Mouse (Mus musculus): ENCODE results near the gene Rad51b. TPM values are rescaled to one million over a fixed set of nuclear protein-coding genes. Genes with fewer than 3 reads are reported as not detected.
A peak's percentile ranks its signal among the peaks of the same experiment; 100 is the strongest.

The Rad51b gene
- polyA plus RNA-seq, 1 experiment from 2014 or later = 4.4 TPM

DNA sequence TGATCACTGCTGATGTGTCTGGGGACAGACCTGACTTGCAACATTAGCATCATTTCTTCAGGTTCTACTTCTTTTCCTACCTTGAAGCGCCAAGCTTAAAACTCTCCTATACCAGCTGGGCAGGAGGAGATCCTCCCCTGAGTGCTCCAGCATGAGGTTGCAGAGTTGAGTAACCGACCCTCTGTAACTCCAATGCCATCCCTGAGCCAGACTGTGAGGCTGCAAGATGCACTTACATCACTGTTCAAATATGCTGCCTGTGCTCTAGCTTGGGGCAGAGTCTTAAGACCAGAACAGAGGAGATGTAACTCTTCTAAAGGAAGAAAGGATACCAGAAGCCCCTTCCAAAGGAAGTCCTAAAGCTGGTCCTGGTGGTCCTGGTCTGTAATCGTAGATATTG, 230.1 kb downstream of the Rad51b start:
- Histone ChIP-seq H3K27ac (ENCODE audit: low read length) (no peak overlapping the region), H3K9ac (ENCODE audit: low read depth, low read length) (no peak overlapping the region), H3K36me3 (ENCODE audit: control insufficient read depth, insufficient read depth) (no peaks in the 10 kb centered on the region), H3K4me1 (ENCODE audit: control insufficient read depth, low read depth, low read length) (no peaks in the 10 kb centered on the region; the same call in 1 of the 2 replicates), H3K4me2 (ENCODE audit: low read depth, low read length) (no peak overlapping the region), H3K9me3 (replicated peaks; ENCODE audit: control insufficient read depth, low read length) (no peaks in the 10 kb centered on the region), H3K27me3 (ENCODE audit: control insufficient read depth, insufficient read depth, low read depth, low read length) (no peaks in the 10 kb centered on the region), H3K4me3 (ENCODE audit: low read depth, low read length) (no peak overlapping the region)
- 61% methylated on average over 3 of the region's 3 CpGs for WGBS (ENCODE audit: insufficient replicate concordance)
- ATAC-seq (ENCODE audit: low read depth) = no peak

- no peaks in the 10 kb centered on the region for H3K27me3 ChIP-seq (ENCODE audit: control insufficient read depth, insufficient read depth, low read depth, low read length)
- no peak overlapping the region for H3K27ac ChIP-seq (ENCODE audit: low read length)
- H3K4me2 ChIP-seq (ENCODE audit: low read depth, low read length) = no peak overlapping the region
- no peaks in the 10 kb centered on the region for H3K9me3 ChIP-seq (replicated peaks; ENCODE audit: control insufficient read depth, low read length)
- H3K9ac ChIP-seq (ENCODE audit: low read depth, low read length) = no peak overlapping the region
- WGBS (ENCODE audit: insufficient replicate concordance) = 68% methylated on average over 10 of the region's 10 CpGs
- no peak overlapping the region for H3K4me3 ChIP-seq (ENCODE audit: low read depth, low read length)
- H3K4me1 ChIP-seq (ENCODE audit: control insufficient read depth, low read depth, low read length) = no peaks in the 10 kb centered on the region; the same call in 1 of the 2 replicates
- no peaks in the 10 kb centered on the region for H3K36me3 ChIP-seq (ENCODE audit: control insufficient read depth, insufficient read depth)
- ATAC-seq (ENCODE audit: low read depth) = no peak
These were observed 233.3 kb downstream of the Rad51b start for GRCm38 (mm10) chr12:79530275-79530902.

GRCm38 (mm10) chr12:79531809-79532798, 235.0 kb downstream of the Rad51b start:
- Histone ChIP-seq H3K9me3 (replicated peaks; ENCODE audit: control insufficient read depth, low read length) (no peaks in the 10 kb centered on the region), H3K4me3 (ENCODE audit: low read depth, low read length) (no peak overlapping the region), H3K4me2 (ENCODE audit: low read depth, low read length) (no peak overlapping the region), H3K4me1 (ENCODE audit: control insufficient read depth, low read depth, low read length) (no peaks in the 10 kb centered on the region; the same call in 1 of the 2 replicates), H3K27me3 (ENCODE audit: control insufficient read depth, insufficient read depth, low read depth, low read length) (no peaks in the 10 kb centered on the region), H3K9ac (ENCODE audit: low read depth, low read length) (no peak overlapping the region), H3K27ac (ENCODE audit: low read length) (peak overlapping the region; percentile 79), H3K36me3 (ENCODE audit: control insufficient read depth, insufficient read depth) (no peaks in the 10 kb centered on the region)
- peak; percentile 82 for ATAC-seq (ENCODE audit: low read depth)
- 58% methylated on average over 5 of the region's 5 CpGs for WGBS (ENCODE audit: insufficient replicate concordance)

GRCm38 (mm10) chr12:79534778-79535177, 237.7 kb downstream of the Rad51b start:
- 70% methylated on average over 1 of the region's 1 CpGs for WGBS (ENCODE audit: insufficient replicate concordance)

GRCm38 (mm10) chr12:79535532-79536437, 238.7 kb downstream of the Rad51b start:
- H3K9ac ChIP-seq (ENCODE audit: low read depth, low read length) = no peak overlapping the region
- no peak for ATAC-seq (ENCODE audit: low read depth)
- WGBS (ENCODE audit: insufficient replicate concordance) = 72% methylated on average over 9 of the region's 9 CpGs
- H3K9me3 ChIP-seq (replicated peaks; ENCODE audit: control insufficient read depth, low read length) = no peaks in the 10 kb centered on the region
- no peak overlapping the region for H3K4me2 ChIP-seq (ENCODE audit: low read depth, low read length)
- no peaks in the 10 kb centered on the region for H3K36me3 ChIP-seq (ENCODE audit: control insufficient read depth, insufficient read depth)
- no peak overlapping the region for H3K27ac ChIP-seq (ENCODE audit: low read length)
- H3K4me3 ChIP-seq (ENCODE audit: low read depth, low read length) = no peak overlapping the region
- H3K27me3 ChIP-seq (ENCODE audit: control insufficient read depth, insufficient read depth, low read depth, low read length) = no peaks in the 10 kb centered on the region
- no peaks in the 10 kb centered on the region; the same call in 1 of the 2 replicates for H3K4me1 ChIP-seq (ENCODE audit: control insufficient read depth, low read depth, low read length)

More at GRCm38 (mm10) chr12:79534778-79535177, 237.7 kb downstream of the Rad51b start:
- Histone ChIP-seq H3K27me3 (ENCODE audit: control insufficient read depth, insufficient read depth, low read depth, low read length) (no peaks in the 10 kb centered on the region), H3K4me3 (ENCODE audit: low read depth, low read length) (no peak overlapping the region), H3K9ac (ENCODE audit: low read depth, low read length) (no peak overlapping the region), H3K4me1 (ENCODE audit: control insufficient read depth, low read depth, low read length) (no peaks in the 10 kb centered on the region; the same call in 1 of the 2 replicates), H3K4me2 (ENCODE audit: low read depth, low read length) (no peak overlapping the region), H3K27ac (ENCODE audit: low read length) (no peak overlapping the region), H3K9me3 (replicated peaks; ENCODE audit: control insufficient read depth, low read length) (no peaks in the 10 kb centered on the region), H3K36me3 (ENCODE audit: control insufficient read depth, insufficient read depth) (no peaks in the 10 kb centered on the region)
- no peak for ATAC-seq (ENCODE audit: low read depth)

DNA sequence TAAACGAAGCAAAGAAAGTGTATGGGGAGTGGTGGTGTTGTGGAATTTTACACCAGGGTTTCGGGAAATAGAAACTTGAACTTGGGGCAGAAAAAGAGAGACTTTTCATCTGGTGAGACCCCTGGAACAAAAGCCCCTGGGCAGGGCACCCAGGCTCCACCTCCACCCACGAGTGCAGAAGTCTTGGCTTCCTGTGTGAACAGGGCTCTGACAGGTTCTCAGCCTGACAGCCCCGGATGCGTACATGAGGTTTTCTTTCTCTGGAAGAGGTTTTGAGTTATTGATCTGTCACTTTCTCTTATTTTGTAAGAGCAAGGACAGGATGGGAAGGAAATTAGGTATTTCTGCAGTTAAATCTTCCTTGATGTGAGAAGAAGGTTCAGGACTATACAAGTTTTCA, 243.1 kb downstream of the Rad51b start:
- Histone ChIP-seq H3K9me3 (replicated peaks; ENCODE audit: control insufficient read depth, low read length) (no peaks in the 10 kb centered on the region), H3K4me3 (ENCODE audit: low read depth, low read length) (no peak overlapping the region), H3K4me1 (ENCODE audit: control insufficient read depth, low read depth, low read length) (no peaks in the 10 kb centered on the region; the same call in 1 of the 2 replicates), H3K27me3 (ENCODE audit: control insufficient read depth, insufficient read depth, low read depth, low read length) (no peaks in the 10 kb centered on the region), H3K36me3 (ENCODE audit: control insufficient read depth, insufficient read depth) (no peaks in the 10 kb centered on the region), H3K27ac (ENCODE audit: low read length) (no peak overlapping the region), H3K9ac (ENCODE audit: low read depth, low read length) (no peak overlapping the region), H3K4me2 (ENCODE audit: low read depth, low read length) (no peak overlapping the region)
- no peak for ATAC-seq (ENCODE audit: low read depth)
- WGBS (ENCODE audit: insufficient replicate concordance) = 56% methylated on average over 5 of the region's 5 CpGs

DNA sequence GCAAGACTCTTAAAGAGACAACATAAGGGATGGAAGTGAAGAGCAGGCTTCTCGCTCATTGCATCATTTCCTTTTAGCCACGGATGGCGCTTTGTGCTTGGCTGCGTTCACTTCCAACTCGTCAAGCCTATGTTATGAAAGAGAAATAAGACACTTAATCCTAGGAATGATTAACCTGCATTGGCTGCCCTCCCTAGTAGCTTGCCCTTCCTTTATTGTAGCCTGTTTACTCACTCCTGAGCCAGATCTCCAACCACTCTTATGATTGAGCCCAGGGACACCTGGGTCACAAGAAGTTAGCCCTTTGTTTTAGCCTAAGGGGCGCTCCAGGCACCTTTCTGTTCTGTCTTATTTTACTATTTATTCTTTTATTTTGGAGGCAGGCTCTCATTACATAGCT, 244.5 kb downstream of the Rad51b start:
- H3K9me3 ChIP-seq (replicated peaks; ENCODE audit: control insufficient read depth, low read length) = no peaks in the 10 kb centered on the region
- WGBS (ENCODE audit: insufficient replicate concordance) = 68% methylated on average over 6 of the region's 6 CpGs

DNA sequence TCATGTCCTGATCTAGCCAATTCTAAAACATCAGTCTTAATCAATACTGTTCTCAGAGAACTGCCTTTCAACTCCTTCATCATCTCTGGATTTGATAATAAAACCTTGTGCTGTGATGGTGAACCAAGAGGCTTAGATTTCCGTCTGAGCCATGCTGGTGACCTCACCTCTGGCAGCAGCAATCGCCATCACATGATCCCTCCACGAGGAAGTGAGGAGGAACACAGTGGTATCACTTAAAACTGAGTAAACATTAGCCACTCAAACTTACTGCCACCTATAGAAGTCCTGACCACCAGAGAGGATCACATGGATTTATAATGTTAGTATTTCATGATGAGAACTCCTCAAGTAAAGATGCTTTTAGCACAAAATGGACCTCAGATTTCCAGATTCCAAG, 248.0 kb downstream of the Rad51b start:
- Histone ChIP-seq H3K4me2 (ENCODE audit: low read depth, low read length) (no peak overlapping the region), H3K27me3 (ENCODE audit: control insufficient read depth, insufficient read depth, low read depth, low read length) (no peaks in the 10 kb centered on the region), H3K4me1 (ENCODE audit: control insufficient read depth, low read depth, low read length) (no peaks in the 10 kb centered on the region; the same call in 1 of the 2 replicates), H3K4me3 (ENCODE audit: low read depth, low read length) (no peak overlapping the region), H3K9me3 (replicated peaks; ENCODE audit: control insufficient read depth, low read length) (no peaks in the 10 kb centered on the region), H3K36me3 (ENCODE audit: control insufficient read depth, insufficient read depth) (no peaks in the 10 kb centered on the region), H3K9ac (ENCODE audit: low read depth, low read length) (no peak overlapping the region), H3K27ac (ENCODE audit: low read length) (no peak overlapping the region)
- no peak for ATAC-seq (ENCODE audit: low read depth)
- WGBS (ENCODE audit: insufficient replicate concordance) = 51% methylated on average over 3 of the region's 3 CpGs

More for the DNA sequence above, 244.5 kb downstream of the Rad51b start:
- Histone ChIP-seq H3K4me3 (ENCODE audit: low read depth, low read length) (no peak overlapping the region), H3K36me3 (ENCODE audit: control insufficient read depth, insufficient read depth) (no peaks in the 10 kb centered on the region), H3K27me3 (ENCODE audit: control insufficient read depth, insufficient read depth, low read depth, low read length) (no peaks in the 10 kb centered on the region), H3K4me1 (ENCODE audit: control insufficient read depth, low read depth, low read length) (no peaks in the 10 kb centered on the region; the same call in 1 of the 2 replicates), H3K27ac (ENCODE audit: low read length) (peak overlapping the region; percentile 71), H3K4me2 (ENCODE audit: low read depth, low read length) (no peak overlapping the region), H3K9ac (ENCODE audit: low read depth, low read length) (no peak overlapping the region)
- peak; percentile 80 for ATAC-seq (ENCODE audit: low read depth)
